Mouse (Mus musculus): ENCODE data around the gene 1110008L16Rik. TPM values are rescaled to one million over a fixed set of nuclear protein-coding genes. Genes with fewer than 3 reads are reported as not detected.
A peak's percentile ranks its signal among the peaks of the same experiment; 100 is the strongest.
"Not testable (repeated sequence)": the region's sequence is repeated elsewhere in the genome, so short reads cannot be mapped to it uniquely, and the experiment has no call there.

Gene 1110008L16Rik
- polyA plus RNA-seq (2015; fragmentation: Nextera tagmentation; extraction: Ambion mirVana) = 8.0 and 11.3 TPM in 2 replicates

DNA sequence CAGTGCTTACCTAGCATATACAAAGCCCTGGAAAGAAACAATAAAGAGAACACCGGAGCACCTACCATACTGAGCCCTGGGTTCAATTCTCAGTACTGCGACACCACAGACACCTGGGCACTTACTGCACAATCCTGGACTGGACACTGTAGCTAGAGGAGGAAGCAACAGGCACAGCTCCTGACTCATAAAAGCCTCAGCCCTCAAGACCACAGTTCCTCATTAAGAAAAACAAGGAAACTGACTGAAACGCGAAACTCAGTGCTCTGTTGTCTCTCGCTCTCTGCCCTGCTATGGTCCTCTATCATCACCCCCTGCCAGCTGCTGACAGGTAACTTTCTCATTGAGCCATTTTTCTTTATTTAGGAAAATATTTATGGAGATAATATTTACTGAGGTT lies at the start of gene 1110008L16Rik:
TSS of gene 1110008L16Rik (plus strand) at position 242 of the 400 bp plus-strand sequence.
- no peaks in the 10 kb centered on the region for H3K27me3 ChIP-seq
- WGBS = 85% methylated on average over 5 of the region's 5 CpGs
- no peak for ATAC-seq (replicated peaks; ENCODE audit: insufficient number of reproducible peaks, insufficient read depth, low FRiP score, low read depth)
- H3K27ac ChIP-seq = no peak within 1 kb of the TSS
- H3K4me2 ChIP-seq = no peak within 1 kb of the TSS
- H3K4me1 ChIP-seq (replicated peaks) = peaks cover 22% of the 10 kb centered on the region
- H3K9me3 ChIP-seq (replicated peaks) = no peaks in the 10 kb centered on the region
- no peak within 1 kb of the TSS for H3K4me3 ChIP-seq
- H3K36me3 ChIP-seq = peaks cover 34% of the 10 kb centered on the region
- no peak within 1 kb of the TSS for H3K9ac ChIP-seq

DNA sequence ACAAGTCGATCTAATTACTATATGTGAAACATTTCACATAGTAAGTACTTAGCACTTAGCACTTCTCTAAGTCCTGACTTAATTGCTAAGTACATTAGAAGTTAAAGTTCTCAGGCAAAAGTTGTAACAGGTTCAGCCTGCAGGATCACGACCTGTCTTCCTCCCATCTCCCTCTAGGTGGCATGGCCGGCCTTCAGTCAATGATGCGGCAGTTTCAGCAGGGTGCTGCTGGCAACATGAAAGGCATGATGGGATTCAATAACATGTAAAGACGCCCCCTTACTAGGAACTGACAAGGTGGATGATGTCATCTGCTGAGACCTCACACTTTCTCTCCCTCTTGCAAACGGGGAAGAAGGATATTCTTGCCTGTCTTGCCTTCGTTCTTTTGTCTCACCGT lies 37.4 kb upstream of the 1110008L16Rik start:
- not testable (repeated sequence) for H3K9me3 ChIP-seq (replicated peaks); H3K4me2 ChIP-seq; H3K27ac ChIP-seq; ATAC-seq (replicated peaks; ENCODE audit: insufficient number of reproducible peaks, insufficient read depth, low FRiP score, low read depth); H3K4me3 ChIP-seq; H3K4me1 ChIP-seq (replicated peaks); H3K9ac ChIP-seq; H3K27me3 ChIP-seq
- peaks cover 12% of the 10 kb centered on the region for H3K36me3 ChIP-seq
- no CpG with 5 or more reads among the region's 8 CpGs for WGBS

DNA sequence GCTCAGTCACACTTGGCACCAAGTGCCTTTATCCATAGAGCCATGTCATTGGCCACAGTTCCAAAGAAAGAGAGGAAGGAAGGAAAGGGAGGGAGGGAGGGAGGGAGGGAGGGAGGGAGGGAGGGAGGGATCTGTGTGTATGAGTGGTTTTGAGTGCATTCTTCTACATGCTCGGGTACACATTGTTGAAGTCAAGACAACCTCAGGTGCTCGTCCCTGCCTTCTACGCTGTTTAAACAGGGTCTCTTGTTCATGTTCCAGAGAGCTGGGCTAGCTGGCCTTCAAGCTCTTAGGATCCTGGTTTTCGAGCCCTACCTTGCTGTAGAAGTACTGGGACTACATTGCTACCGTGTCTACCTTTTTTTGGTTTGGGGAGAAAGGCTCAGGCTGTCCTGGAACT lies 36.0 kb upstream of the 1110008L16Rik start:
- not testable (repeated sequence) for H3K27me3 ChIP-seq; H3K27ac ChIP-seq; H3K4me3 ChIP-seq; H3K36me3 ChIP-seq; H3K9ac ChIP-seq; ATAC-seq (replicated peaks; ENCODE audit: insufficient number of reproducible peaks, insufficient read depth, low FRiP score, low read depth); H3K9me3 ChIP-seq (replicated peaks); H3K4me1 ChIP-seq (replicated peaks); H3K4me2 ChIP-seq
- WGBS = no CpG with 5 or more reads among the region's 5 CpGs

DNA sequence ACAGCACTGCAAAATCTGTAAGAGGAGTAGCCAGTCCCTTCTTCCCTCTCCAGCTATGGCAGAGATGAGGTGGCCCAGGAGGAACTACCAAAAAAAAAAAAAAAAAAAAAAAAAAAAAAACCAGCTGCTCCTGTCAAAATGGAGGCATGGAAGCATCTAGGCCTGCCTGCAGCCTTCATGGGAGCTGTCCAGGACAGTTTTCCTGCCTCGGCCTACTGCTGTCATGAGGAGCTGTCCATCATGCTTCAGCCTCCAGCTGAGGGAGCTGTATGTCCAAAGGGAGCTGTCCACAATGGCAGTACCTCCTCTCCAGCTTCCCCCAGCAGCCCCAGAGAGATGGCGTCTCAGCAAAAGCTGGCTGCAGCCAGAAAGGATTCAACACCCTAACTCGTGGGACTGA lies 27.1 kb upstream of the 1110008L16Rik start:
- no peak for ATAC-seq (replicated peaks; ENCODE audit: insufficient number of reproducible peaks, insufficient read depth, low FRiP score, low read depth)
- Histone ChIP-seq H3K27ac (no peak overlapping the region), H3K27me3 (no peaks in the 10 kb centered on the region), H3K9ac (no peak overlapping the region), H3K4me2 (no peak overlapping the region), H3K9me3 (replicated peaks) (no peaks in the 10 kb centered on the region), H3K36me3 (no peaks in the 10 kb centered on the region), H3K4me3 (no peak overlapping the region), H3K4me1 (replicated peaks) (no peaks in the 10 kb centered on the region)
- 71% methylated on average over 3 of the region's 3 CpGs for whole genome bisulfite sequencing

DNA sequence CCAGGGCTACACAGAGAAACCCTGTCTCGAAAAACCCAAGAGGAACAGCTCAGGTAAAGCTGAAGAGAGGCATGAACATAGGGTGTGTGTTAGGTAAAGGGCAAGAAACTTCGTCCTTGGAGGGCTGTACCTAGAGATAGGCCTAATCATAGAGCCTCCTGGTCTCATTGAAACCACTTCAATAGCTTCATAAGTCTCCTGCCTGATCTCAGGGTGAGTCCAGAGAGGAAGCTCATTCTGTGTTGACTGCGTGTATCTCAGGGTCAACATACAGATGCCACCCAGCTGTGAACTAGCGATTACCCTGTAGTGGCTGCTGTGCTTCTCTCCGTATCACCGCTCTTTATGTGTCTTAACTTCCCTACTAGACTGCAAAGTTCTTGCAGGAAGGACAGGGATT lies 21.8 kb upstream of the 1110008L16Rik start:
- ATAC-seq (replicated peaks; ENCODE audit: insufficient number of reproducible peaks, insufficient read depth, low FRiP score, low read depth); H3K9me3 ChIP-seq (replicated peaks); H3K9ac ChIP-seq; H3K36me3 ChIP-seq; H3K27me3 ChIP-seq; H3K4me3 ChIP-seq; H3K4me1 ChIP-seq (replicated peaks); H3K4me2 ChIP-seq; H3K27ac ChIP-seq: not testable (repeated sequence)
- 90% methylated on average over 3 of the region's 6 CpGs for WGBS

DNA sequence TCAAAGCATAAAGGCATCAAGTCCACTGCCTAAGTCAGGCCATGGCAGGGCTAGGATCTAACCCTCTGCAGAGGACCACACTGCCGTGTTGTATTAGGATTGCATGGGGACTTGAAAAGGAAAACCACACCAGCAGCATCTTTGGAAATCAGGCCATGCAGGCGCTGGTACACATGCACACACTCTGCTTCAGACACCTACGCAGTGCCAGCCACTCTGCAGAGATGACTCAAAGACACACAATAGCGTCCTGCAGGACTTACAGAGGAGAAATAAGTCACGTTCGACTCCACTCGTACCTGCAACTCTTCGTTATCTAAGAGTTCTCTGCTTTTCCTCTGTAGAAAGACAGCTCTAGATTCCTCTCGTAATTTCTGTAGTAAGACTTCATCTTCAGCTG lies 1.3 kb upstream of the 1110008L16Rik start:
- Histone ChIP-seq H3K9ac (no peak overlapping the region), H3K4me3 (no peak overlapping the region), H3K4me2 (no peak overlapping the region), H3K4me1 (replicated peaks) (peaks cover 14% of the 10 kb centered on the region), H3K27me3 (no peaks in the 10 kb centered on the region), H3K27ac (no peak overlapping the region), H3K36me3 (peaks cover 43% of the 10 kb centered on the region), H3K9me3 (replicated peaks) (no peaks in the 10 kb centered on the region)
- no peak for ATAC-seq (replicated peaks; ENCODE audit: insufficient number of reproducible peaks, insufficient read depth, low FRiP score, low read depth)
- 93% methylated on average over 9 of the region's 9 CpGs for WGBS

DNA sequence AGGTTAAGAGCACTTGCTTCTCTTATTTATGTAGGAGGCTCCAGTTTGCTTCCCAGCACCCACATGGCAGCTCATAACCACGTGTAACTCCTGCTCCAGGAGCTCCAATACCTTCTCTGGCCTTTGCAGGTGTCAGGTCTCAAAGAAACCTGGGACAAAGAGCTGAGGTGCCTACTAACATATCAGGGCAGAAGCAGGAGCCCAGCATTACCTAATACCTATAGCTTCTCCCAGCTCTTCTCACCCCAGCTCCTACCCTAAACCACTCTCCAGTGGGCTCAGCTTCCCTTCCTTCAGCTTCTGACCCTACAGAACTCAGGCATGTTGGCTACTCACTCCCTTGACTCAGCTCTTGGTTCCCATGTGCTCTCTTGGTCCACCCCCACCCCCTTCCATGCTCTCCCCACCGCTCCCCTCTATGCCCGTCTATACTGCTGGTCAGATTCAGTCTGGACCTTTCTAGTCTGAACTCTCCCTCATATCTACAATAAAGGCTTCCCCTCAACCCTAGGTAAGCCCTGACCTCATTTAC lies 1.5 kb downstream of the 1110008L16Rik start:
- H3K27me3 ChIP-seq = no peaks in the 10 kb centered on the region
- no peak overlapping the region for H3K9ac ChIP-seq
- H3K9me3 ChIP-seq (replicated peaks) = no peaks in the 10 kb centered on the region
- H3K27ac ChIP-seq = no peak overlapping the region
- peak overlapping the region; percentile 64 for H3K4me2 ChIP-seq
- peak overlapping the region; percentile 62; the same call in 1 of the 2 replicates for H3K4me3 ChIP-seq
- H3K4me1 ChIP-seq (replicated peaks) = peaks cover 22% of the 10 kb centered on the region
- H3K36me3 ChIP-seq = peaks cover 21% of the 10 kb centered on the region
- ATAC-seq (replicated peaks; ENCODE audit: insufficient number of reproducible peaks, insufficient read depth, low FRiP score, low read depth) = no peak
- WGBS = 87% methylated on average over 3 of the region's 3 CpGs

DNA sequence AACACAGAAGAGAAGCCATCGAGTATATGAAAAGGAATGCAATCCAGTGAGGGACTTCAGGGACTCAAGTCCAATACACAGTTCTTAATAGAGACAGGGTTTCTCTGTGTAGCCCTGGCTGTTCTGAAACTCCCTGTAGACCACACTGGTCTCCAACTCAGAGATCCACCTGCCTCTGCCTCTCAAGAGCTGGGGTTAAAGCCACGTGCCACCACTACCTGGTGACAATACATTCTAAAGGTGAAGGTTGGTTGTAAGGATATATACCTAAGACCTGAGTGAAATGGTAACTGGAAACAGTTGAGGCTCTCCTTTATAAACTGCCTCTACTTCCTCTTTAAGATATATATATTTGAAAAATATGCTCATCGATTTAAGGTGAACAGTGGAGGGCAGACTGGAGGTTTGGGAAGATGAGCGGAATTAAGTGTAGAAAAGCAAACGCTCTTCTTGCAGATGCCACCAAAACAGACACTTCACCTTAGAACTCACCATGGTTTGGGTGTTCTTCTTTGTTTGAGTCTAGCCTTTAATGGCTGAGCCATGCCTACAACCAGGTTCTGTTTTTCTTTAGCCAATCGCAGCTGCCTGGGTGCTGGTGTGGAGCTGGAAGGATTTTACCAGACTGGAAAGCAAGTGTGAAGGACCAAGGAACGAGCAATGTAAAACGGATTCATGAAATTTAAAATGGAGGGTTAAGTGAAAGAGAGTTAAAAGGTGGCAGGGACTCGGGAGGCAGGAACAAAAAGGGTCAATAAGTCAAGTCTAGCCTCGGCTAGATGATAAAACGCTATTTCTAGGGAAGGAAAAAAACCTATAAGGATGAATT lies 2.3 kb downstream of the 1110008L16Rik start:
- Histone ChIP-seq H3K27ac (peak overlapping the region; percentile 94), H3K9ac (peak overlapping the region; percentile 67), H3K4me2 (peak overlapping the region; percentile 64), H3K4me3 (peak overlapping the region; percentile 62), H3K27me3 (no peaks in the 10 kb centered on the region), H3K4me1 (replicated peaks) (peaks cover 22% of the 10 kb centered on the region), H3K9me3 (replicated peaks) (no peaks in the 10 kb centered on the region), H3K36me3 (peaks cover 16% of the 10 kb centered on the region)
- no peak for ATAC-seq (replicated peaks; ENCODE audit: insufficient number of reproducible peaks, insufficient read depth, low FRiP score, low read depth)
- 44% methylated on average over 11 of the region's 11 CpGs for WGBS

DNA sequence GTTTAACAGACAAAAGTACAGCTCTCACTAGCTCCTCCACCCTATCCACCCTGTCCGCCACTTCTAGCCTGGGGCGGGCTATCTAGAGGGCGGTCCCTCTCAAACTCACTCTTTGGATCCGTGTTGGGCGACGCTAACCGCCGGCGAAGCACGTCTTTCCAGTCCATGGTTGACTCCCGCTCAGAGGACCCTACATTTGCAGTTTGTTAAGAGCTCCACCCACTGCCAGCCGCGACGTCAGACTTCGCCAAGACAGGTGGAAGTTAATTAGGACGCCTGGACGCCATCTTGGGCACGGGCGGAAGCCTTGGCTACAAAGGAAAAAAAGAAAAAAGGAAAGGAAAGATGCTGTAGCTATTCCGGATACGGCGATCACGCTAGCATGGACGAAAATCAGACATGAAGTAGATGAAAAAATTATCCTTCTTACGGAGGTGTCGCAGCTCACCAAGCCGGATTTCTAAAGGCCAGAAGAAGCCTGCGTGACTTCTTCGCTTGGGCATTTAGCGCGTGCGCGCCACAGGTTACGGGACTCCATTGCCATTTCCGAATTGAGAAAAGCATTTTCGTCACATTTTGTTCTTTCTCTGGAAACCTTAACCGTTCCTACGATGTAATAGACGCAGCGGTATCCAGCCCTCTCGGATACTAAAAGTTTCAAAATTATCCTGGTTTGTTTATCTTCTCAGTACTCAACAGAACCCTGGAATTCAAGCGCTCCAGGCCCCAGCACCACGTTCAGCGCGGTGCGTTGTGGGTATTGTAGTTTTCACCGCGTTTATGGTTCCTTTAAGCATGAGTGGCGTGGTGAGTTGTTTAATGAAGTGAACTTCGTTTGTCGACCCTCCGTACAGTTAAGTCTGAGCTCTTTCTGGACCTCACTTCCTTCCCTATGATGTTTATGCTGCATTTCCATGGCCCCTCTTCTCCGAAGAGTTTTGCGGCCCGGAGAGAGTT lies 3.4 kb downstream of the 1110008L16Rik start, which contains the start of gene Ppp2r3c:
TSS of gene Ppp2r3c (minus strand) at position 514 of the 957 bp plus-strand sequence.
- peak within 1 kb of the TSS; percentile 64 for H3K4me2 ChIP-seq
- under 1% methylated on average over 55 of the region's 55 CpGs for WGBS
- peak; percentile 94 for ATAC-seq (replicated peaks; ENCODE audit: insufficient number of reproducible peaks, insufficient read depth, low FRiP score, low read depth)

DNA sequence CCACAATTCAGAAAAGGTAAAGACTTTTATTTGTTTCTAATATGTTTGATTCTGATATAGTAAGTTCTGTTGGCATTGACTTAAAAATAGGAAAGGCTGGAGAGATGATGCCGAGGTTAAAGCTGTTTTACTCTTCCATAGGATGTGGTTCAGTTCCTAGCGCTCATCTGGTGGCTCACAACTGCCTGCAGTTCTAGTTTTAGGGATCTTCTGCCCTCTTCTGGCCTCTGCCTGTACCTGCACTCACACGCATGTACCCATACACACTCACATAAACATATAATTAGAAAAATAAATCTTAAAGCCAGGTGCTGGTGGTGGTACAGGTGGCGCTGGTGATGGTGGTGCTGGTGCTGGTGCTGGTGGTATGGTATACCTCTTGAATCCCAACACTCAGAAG lies 7.0 kb downstream of the 1110008L16Rik start:
- Histone ChIP-seq H3K4me1 (replicated peaks) (peaks cover 13% of the 10 kb centered on the region), H3K9ac (no peak overlapping the region), H3K27me3 (no peaks in the 10 kb centered on the region), H3K4me3 (no peak overlapping the region), H3K9me3 (replicated peaks) (no peaks in the 10 kb centered on the region), H3K4me2 (no peak overlapping the region), H3K36me3 (no peaks in the 10 kb centered on the region; the same call in 1 of the 2 replicates), H3K27ac (no peak overlapping the region)
- no peak for ATAC-seq (replicated peaks; ENCODE audit: insufficient number of reproducible peaks, insufficient read depth, low FRiP score, low read depth)
- whole genome bisulfite sequencing = 89% methylated on average over 4 of the region's 4 CpGs

More for the DNA sequence above, 3.4 kb downstream of the 1110008L16Rik start, which contains the start of gene Ppp2r3c:
- peak within 1 kb of the TSS; percentile 94 for H3K27ac ChIP-seq
- no peaks in the 10 kb centered on the region for H3K27me3 ChIP-seq
- peaks cover 22% of the 10 kb centered on the region for H3K4me1 ChIP-seq (replicated peaks)
- peak within 1 kb of the TSS; percentile 62 for H3K4me3 ChIP-seq
- no peaks in the 10 kb centered on the region for H3K9me3 ChIP-seq (replicated peaks)
- peaks cover 6% of the 10 kb centered on the region for H3K36me3 ChIP-seq
- peak within 1 kb of the TSS; percentile 67 for H3K9ac ChIP-seq

DNA sequence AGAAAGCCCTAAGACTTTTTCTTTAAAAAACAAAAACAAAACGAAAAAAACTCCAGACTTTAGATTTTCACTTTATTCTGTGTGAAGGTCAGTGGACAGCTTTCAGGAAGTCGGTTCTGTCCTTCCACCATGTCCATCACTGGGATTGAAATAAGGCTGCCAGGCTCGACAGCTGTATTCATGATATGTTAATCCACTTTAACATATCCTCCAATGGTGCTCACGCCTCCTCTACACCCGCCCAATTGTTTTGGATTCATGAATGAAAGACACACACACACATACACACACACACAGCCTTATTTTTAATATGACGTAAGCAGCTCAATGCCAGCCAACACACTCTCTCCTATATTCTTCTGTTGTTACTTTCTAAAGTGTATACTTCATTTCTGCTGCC lies 8.2 kb downstream of the 1110008L16Rik start:
- H3K4me1 ChIP-seq (replicated peaks) = peaks cover 7% of the 10 kb centered on the region
- H3K9ac ChIP-seq = no peak overlapping the region
- no peak overlapping the region for H3K4me3 ChIP-seq
- no peak overlapping the region for H3K4me2 ChIP-seq
- H3K36me3 ChIP-seq = no peaks in the 10 kb centered on the region; the same call in 1 of the 2 replicates
- H3K9me3 ChIP-seq (replicated peaks) = no peaks in the 10 kb centered on the region
- no peak overlapping the region for H3K27ac ChIP-seq
- no peaks in the 10 kb centered on the region for H3K27me3 ChIP-seq
- no peak for ATAC-seq (replicated peaks; ENCODE audit: insufficient number of reproducible peaks, insufficient read depth, low FRiP score, low read depth)
- WGBS = 87% methylated on average over 6 of the region's 6 CpGs

Measured in heart, embryonic 15.5 days (tissue).